Mouse (Mus musculus) megakaryocyte, embryonic 14.5 days (primary cell): Measurements from ENCODE around the gene Trub2.

Experiments
- FLI1 ChIP-seq: IDR thresholded peaks from 2 replicates; pipeline ENCODE4 v1.6.1; 2012; ENCODE audit warnings: low read length, inconsistent platforms, mixed read lengths
- GATA1 ChIP-seq: IDR thresholded peaks from 3 replicates; pipeline ENCODE4 v1.6.1; 2012; ENCODE audit warnings: mixed read lengths, low read length, inconsistent platforms, borderline replicate concordance

DNA sequence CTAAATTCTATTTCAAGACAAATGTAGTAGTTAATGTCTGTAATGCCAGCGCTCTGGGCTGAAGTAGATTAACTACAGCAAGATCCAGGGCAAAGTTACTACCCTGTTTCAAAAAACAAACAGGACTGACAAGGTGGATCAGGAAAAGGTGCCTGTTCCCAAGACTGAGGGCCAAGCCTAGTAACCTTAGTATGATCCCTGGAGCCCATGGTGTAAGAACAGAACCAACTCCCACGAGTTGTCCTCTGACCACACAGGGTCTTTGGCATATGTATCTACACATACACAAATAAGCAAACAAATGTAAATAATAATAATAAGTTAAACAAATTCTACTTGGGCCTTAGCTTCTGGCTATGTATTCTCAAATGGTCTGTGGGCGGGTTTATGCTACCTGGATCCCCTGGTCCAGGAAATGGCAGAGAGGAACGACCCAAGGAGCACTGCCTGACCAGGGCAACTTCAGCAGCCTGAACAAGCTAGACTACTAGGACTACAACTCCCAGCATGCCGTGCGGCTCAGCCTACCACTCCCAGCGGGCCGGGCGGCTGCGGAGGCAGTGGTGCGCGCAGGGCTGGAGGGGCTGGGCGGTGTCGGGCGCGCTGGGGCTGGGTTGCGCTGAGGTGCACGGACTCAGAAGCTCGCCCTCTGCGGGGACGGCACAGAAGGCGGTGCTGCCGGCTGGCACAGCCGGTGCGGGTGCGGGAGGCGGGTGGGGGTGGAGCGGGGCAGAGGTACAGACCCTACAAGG is 13.9 kb upstream of the Trub2 start, which contains the start of gene Slc27a4:
- TF ChIP-seq GATA1 (no peak), FLI1 (no peak)
